Mouse (Mus musculus): ENCODE results near the gene Dpysl5.
A peak's percentile ranks its signal among the peaks of the same experiment; 100 is the strongest.

The Dpysl5 gene

DNA sequence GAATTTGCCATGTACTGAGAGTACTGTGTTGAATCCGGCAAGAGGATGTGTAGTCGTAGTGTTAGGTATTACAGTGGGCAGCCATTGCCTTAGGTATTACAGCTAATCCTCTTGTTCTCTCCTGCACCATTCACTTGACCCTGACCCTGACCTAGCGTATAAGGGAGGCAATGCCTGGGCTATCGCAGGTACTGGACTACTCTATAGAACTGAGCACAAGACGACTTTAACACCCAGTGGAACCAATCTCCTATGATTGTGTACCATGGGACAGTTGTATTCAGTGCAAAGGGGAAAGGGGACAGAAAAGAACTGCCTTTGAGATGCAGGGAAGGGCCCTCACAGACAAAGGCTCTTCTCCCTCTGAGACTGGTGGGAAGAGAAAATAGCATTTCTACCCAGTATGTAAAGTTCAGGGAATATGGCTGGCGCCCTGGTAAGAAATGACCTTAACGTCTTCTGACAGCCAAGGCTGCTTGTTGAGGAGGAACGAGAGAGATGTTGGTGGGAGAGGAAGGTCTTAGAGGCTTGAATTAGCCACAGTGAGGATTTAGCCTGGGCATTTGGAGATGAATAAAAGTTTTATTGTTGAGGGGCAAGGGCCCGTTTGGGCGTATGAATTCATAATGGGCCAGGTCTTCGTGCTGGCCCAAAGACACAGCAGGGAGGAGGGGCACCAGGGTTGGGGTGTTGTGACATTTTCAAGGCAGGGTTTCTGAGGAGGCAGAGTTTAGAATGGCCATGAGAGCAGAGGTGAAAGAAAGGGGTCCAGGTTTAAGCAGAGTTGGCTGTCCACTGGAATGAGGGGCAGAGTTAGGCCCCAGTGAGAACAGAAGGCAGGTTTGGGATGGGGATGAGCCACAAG, 113.0 kb downstream of the Dpysl5 start:
- DNase-seq (ENCODE audit: low read depth), result no peak

DNA sequence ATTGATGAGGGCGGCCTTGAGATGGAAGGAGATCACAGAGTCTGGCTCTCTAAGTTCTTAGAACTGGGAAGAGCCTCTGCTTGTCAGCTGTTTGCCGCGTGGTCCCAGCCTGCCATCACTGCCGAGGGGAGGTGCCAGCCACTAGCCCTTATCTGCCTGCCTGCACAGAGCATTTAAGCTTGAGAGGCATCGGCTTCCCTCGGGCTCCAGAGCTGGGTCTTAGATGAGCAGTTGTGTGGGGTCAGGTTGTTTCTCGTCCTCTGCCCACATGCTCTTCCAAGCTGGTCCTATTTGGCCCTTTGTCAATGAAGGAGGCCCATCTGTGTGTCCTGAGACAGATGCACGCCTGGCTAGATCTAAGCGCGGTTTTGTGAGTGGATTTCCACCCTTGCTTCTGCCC, 113.8 kb downstream of the Dpysl5 start:
- DNase-seq (ENCODE audit: low read depth), result no peak

DNA sequence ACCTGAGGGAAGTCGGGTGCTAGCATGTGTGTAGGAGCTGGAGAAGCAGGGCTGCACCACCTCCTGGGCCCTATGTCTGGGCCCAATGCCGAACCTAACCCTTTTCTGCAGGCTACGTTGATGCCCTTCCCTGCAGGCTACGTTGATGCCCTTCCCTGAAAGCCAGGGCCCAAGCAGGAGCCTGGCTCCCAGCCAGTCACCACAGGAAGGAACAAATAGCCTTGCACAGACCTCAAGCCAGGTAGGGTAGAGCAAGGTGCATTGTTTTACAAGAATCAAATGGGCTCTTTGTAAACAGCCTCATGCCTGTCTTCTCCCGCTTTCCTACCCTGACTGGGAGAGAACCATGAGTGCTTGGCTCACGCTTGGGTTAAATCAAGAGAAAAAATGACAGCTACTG, 114.5 kb downstream of the Dpysl5 start:
- no peak for DNase-seq (ENCODE audit: low read depth)

DNA sequence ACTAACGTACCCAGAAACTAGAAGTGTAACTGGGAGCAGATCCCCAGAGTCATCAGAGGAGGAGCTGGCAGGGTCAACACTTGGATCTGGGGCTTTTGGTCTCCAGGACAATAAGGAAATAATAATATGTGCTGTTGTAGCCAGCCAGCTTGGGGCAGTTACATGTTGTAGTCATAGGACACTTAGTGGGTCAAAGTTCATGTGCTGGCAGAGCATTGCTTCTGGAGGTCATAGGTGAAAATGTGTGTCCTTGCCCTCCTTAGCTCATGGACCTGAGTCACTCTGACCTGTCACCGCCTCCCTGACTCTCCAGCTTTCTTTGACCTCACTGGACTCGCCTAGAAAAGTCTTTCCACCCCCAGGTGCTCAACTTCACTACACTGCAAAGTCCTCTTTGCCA, 122.1 kb downstream of the Dpysl5 start:
- peak; percentile 20 for DNase-seq (ENCODE audit: low read depth)

DNA sequence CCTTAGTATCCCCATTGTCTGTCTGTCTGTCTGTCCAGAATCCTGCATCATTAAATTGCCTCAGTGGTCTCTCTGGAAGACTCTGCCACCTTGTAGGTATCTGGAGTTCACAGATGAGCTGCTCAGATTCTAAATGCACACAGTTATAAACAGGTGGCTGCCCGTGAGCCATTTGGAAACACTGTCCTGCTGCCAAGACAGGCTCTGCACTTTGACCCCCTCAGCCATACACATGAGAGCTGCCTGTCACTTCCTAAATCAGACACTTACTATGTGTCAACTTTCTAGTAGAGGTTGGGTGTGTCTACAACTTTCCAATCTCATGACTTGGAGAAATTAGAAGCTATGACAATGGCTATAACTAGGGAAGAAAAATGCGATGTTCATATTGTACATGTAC, 128.4 kb downstream of the Dpysl5 start:
- DNase-seq (ENCODE audit: low read depth), result no peak

DNA sequence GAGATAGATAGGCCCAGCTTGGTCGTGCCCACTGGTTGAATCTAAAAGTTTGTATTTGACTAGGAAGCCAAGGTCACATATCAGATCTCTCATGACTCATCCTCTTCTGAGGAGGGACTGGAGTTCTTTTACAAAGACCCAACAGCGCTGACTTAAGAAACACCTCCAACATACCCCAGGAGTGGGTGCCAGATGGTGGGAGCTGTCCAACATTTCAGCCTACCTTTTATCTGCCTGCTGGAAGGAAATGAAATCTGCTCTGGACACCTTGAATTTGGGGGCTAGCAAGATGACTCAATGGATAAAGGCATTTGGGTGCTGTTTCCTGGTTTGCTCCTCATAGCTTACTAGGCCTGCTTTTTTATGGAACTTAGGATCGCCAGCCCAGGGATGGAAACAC, 130.5 kb downstream of the Dpysl5 start:
- DNase-seq (ENCODE audit: low read depth), result peak; percentile 53

All from NIH3T3 (cell line).